Mouse (Mus musculus): ENCODE measurements at regions not wholly inside any gene's neighbourhood (a gene's known extent, or its start where the extent isn't known, plus 50 kb on each side); places are given as distances from the start of the nearest gene placed in this dataset.
A peak's percentile ranks its signal among the peaks of the same experiment; 100 is the strongest.

- H3K4me1 ChIP-seq (ENCODE audit: control insufficient read depth, insufficient read depth, low read length), result no peaks in the 10 kb centered on the region
- no peaks in the 10 kb centered on the region for H3K9me3 ChIP-seq (ENCODE audit: control insufficient read depth, low read depth, low read length)
- H3K4me3 ChIP-seq (ENCODE audit: low read depth, low read length), result no peak overlapping the region
- ATAC-seq (ENCODE audit: insufficient number of reproducible peaks, insufficient read depth, low FRiP score, low read depth), result no peak
- no peak overlapping the region for H3K9ac ChIP-seq (replicated peaks; ENCODE audit: low read depth, low read length)
- H3K27ac ChIP-seq (ENCODE audit: low read length), result no peak overlapping the region
- 89% methylated on average over 5 of the region's 5 CpGs for WGBS
- no peaks in the 10 kb centered on the region for H3K36me3 ChIP-seq (ENCODE audit: control insufficient read depth, insufficient read depth, low read length)
- H3K27me3 ChIP-seq (ENCODE audit: control insufficient read depth, insufficient read depth, low read length), result no peaks in the 10 kb centered on the region
- no peak overlapping the region for H3K4me2 ChIP-seq (replicated peaks; ENCODE audit: low read depth, low read length)
Observed at GRCm38 (mm10) chr3:52717324-52717723, 299.7 kb downstream of the Cog6 start.

DNA sequence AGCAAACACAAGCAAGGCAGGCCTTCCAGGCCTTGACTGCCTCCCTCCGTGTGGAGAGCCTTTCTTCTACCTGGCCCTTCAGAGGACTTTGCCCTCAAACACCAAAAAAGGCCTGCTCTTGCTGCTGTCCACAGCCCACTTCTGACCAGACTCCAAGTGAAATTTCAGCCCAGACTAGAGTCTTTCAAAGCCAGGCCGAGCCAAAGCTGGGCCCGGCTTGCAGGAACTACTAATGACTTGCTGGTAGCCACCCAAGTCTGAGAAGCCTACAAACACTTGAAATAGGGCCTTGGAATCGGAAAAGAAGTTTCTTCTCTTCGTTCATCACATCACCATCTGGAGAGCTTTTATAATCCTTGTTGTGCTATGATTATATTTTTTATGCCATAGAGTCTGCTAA is 304.9 kb downstream of the Cog6 start:
- no peaks in the 10 kb centered on the region for H3K4me1 ChIP-seq (ENCODE audit: control insufficient read depth, insufficient read depth, low read length)
- WGBS, result 92% methylated on average over 5 of the region's 5 CpGs
- H3K4me3 ChIP-seq (ENCODE audit: low read depth, low read length), result no peak overlapping the region
- H3K4me2 ChIP-seq (replicated peaks; ENCODE audit: low read depth, low read length), result no peak overlapping the region
- H3K27ac ChIP-seq (ENCODE audit: low read length), result no peak overlapping the region
- H3K36me3 ChIP-seq (ENCODE audit: control insufficient read depth, insufficient read depth, low read length), result no peaks in the 10 kb centered on the region
- ATAC-seq (ENCODE audit: insufficient number of reproducible peaks, insufficient read depth, low FRiP score, low read depth), result no peak
- no peaks in the 10 kb centered on the region for H3K27me3 ChIP-seq (ENCODE audit: control insufficient read depth, insufficient read depth, low read length)
- no peaks in the 10 kb centered on the region for H3K9me3 ChIP-seq (ENCODE audit: control insufficient read depth, low read depth, low read length)
- H3K9ac ChIP-seq (replicated peaks; ENCODE audit: low read depth, low read length), result no peak overlapping the region

GRCm38 (mm10) chr3:52711133-52711532 is 305.9 kb downstream of the Cog6 start:
- H3K4me3 ChIP-seq (ENCODE audit: low read depth, low read length), result no peak overlapping the region
- H3K27ac ChIP-seq (ENCODE audit: low read length), result no peak overlapping the region
- H3K9ac ChIP-seq (replicated peaks; ENCODE audit: low read depth, low read length), result no peak overlapping the region
- no peaks in the 10 kb centered on the region for H3K36me3 ChIP-seq (ENCODE audit: control insufficient read depth, insufficient read depth, low read length)
- H3K4me1 ChIP-seq (ENCODE audit: control insufficient read depth, insufficient read depth, low read length), result no peaks in the 10 kb centered on the region
- 0 out of 2 replicates have a peak, but pooled peaks have one; percentile 46 for ATAC-seq (ENCODE audit: insufficient number of reproducible peaks, insufficient read depth, low FRiP score, low read depth)
- H3K4me2 ChIP-seq (replicated peaks; ENCODE audit: low read depth, low read length), result no peak overlapping the region
- H3K9me3 ChIP-seq (ENCODE audit: control insufficient read depth, low read depth, low read length), result no peaks in the 10 kb centered on the region
- no peaks in the 10 kb centered on the region for H3K27me3 ChIP-seq (ENCODE audit: control insufficient read depth, insufficient read depth, low read length)
- WGBS, result 56% methylated on average over 9 of the region's 9 CpGs

DNA sequence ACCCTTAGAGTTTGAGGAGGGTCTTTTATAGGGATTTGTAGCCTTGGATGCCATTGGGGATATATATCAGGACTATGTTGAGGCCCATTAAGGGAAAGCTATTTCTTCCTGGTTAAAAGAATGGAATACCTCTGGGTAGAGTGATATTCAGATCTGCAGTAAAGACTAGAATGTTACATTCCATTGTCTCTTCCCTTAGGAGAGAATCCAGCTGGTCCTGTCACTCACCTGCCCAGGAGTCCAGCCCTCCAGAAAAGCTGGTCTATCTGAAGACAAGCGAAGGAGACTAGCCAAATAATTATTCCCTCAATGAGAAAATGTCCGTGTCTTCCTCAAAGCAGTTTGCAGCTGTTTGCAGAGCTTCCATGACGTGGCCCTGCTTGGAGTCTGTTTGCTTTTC is 308.3 kb downstream of the Cog6 start:
- Histone ChIP-seq H3K27ac (ENCODE audit: low read length) (no peak overlapping the region), H3K9ac (replicated peaks; ENCODE audit: low read depth, low read length) (no peak overlapping the region), H3K36me3 (ENCODE audit: control insufficient read depth, insufficient read depth, low read length) (no peaks in the 10 kb centered on the region), H3K27me3 (ENCODE audit: control insufficient read depth, insufficient read depth, low read length) (no peaks in the 10 kb centered on the region), H3K4me3 (ENCODE audit: low read depth, low read length) (no peak overlapping the region), H3K4me2 (replicated peaks; ENCODE audit: low read depth, low read length) (no peak overlapping the region), H3K9me3 (ENCODE audit: control insufficient read depth, low read depth, low read length) (no peaks in the 10 kb centered on the region), H3K4me1 (ENCODE audit: control insufficient read depth, insufficient read depth, low read length) (no peaks in the 10 kb centered on the region)
- 56% methylated on average over 3 of the region's 3 CpGs for WGBS
- ATAC-seq (ENCODE audit: insufficient number of reproducible peaks, insufficient read depth, low FRiP score, low read depth), result no peak

- Histone ChIP-seq H3K36me3 (ENCODE audit: control insufficient read depth, insufficient read depth, low read length) (no peaks in the 10 kb centered on the region), H3K9ac (replicated peaks; ENCODE audit: low read depth, low read length) (no peak overlapping the region), H3K4me2 (replicated peaks; ENCODE audit: low read depth, low read length) (no peak overlapping the region), H3K27me3 (ENCODE audit: control insufficient read depth, insufficient read depth, low read length) (no peaks in the 10 kb centered on the region), H3K9me3 (ENCODE audit: control insufficient read depth, low read depth, low read length) (no peaks in the 10 kb centered on the region), H3K27ac (ENCODE audit: low read length) (no peak overlapping the region), H3K4me3 (ENCODE audit: low read depth, low read length) (no peak overlapping the region), H3K4me1 (ENCODE audit: control insufficient read depth, insufficient read depth, low read length) (no peaks in the 10 kb centered on the region)
- ATAC-seq (ENCODE audit: insufficient number of reproducible peaks, insufficient read depth, low FRiP score, low read depth), result no peak
- WGBS, result 47% methylated on average over 1 of the region's 1 CpGs
Observed at GRCm38 (mm10) chr3:52708301-52708700, 308.7 kb downstream of the Cog6 start.

GRCm38 (mm10) chr3:52706626-52707025 is 310.4 kb downstream of the Cog6 start:
- no peaks in the 10 kb centered on the region for H3K27me3 ChIP-seq (ENCODE audit: control insufficient read depth, insufficient read depth, low read length)
- H3K4me2 ChIP-seq (replicated peaks; ENCODE audit: low read depth, low read length), result no peak overlapping the region
- no peak overlapping the region for H3K4me3 ChIP-seq (ENCODE audit: low read depth, low read length)
- no peaks in the 10 kb centered on the region for H3K9me3 ChIP-seq (ENCODE audit: control insufficient read depth, low read depth, low read length)
- no peaks in the 10 kb centered on the region for H3K36me3 ChIP-seq (ENCODE audit: control insufficient read depth, insufficient read depth, low read length)
- WGBS, result 95% methylated on average over 2 of the region's 2 CpGs
- no peaks in the 10 kb centered on the region for H3K4me1 ChIP-seq (ENCODE audit: control insufficient read depth, insufficient read depth, low read length)
- no peak overlapping the region for H3K9ac ChIP-seq (replicated peaks; ENCODE audit: low read depth, low read length)
- no peak for ATAC-seq (ENCODE audit: insufficient number of reproducible peaks, insufficient read depth, low FRiP score, low read depth)
- H3K27ac ChIP-seq (ENCODE audit: low read length), result no peak overlapping the region

DNA sequence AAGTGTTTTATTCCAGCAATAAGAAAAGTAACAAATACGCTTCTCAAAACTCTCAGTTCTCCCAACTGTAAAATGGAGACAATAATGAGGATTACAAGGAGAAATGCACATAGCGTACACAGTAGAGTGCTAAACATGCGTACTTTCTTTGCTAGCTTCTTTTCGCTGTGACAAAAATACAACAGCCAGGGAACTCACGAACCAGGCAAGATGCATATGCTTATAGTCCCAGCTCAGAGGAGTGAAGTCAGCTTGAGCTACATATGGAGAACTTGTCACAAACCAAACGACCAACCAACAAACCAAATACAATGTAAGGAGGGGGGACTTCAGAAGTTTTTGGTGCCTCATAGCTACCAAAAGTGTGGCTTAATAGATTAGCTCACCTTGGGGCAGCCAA is 313.3 kb downstream of the Cog6 start:
- WGBS, result 90% methylated on average over 6 of the region's 6 CpGs
- Histone ChIP-seq H3K4me3 (ENCODE audit: low read depth, low read length) (no peak overlapping the region), H3K9ac (replicated peaks; ENCODE audit: low read depth, low read length) (no peak overlapping the region), H3K27ac (ENCODE audit: low read length) (no peak overlapping the region), H3K27me3 (ENCODE audit: control insufficient read depth, insufficient read depth, low read length) (no peaks in the 10 kb centered on the region), H3K36me3 (ENCODE audit: control insufficient read depth, insufficient read depth, low read length) (no peaks in the 10 kb centered on the region), H3K4me1 (ENCODE audit: control insufficient read depth, insufficient read depth, low read length) (no peaks in the 10 kb centered on the region), H3K9me3 (ENCODE audit: control insufficient read depth, low read depth, low read length) (no peaks in the 10 kb centered on the region), H3K4me2 (replicated peaks; ENCODE audit: low read depth, low read length) (no peak overlapping the region)
- ATAC-seq (ENCODE audit: insufficient number of reproducible peaks, insufficient read depth, low FRiP score, low read depth), result no peak

- WGBS, result 79% methylated on average over 4 of the region's 4 CpGs
- H3K36me3 ChIP-seq (ENCODE audit: control insufficient read depth, insufficient read depth, low read length), result no peaks in the 10 kb centered on the region
- H3K4me2 ChIP-seq (replicated peaks; ENCODE audit: low read depth, low read length), result no peak overlapping the region
- H3K27ac ChIP-seq (ENCODE audit: low read length), result no peak overlapping the region
- H3K27me3 ChIP-seq (ENCODE audit: control insufficient read depth, insufficient read depth, low read length), result no peaks in the 10 kb centered on the region
- no peak overlapping the region for H3K4me3 ChIP-seq (ENCODE audit: low read depth, low read length)
- H3K9me3 ChIP-seq (ENCODE audit: control insufficient read depth, low read depth, low read length), result peaks cover 3% of the 10 kb centered on the region; the same call in 1 of the 2 replicates
- no peaks in the 10 kb centered on the region for H3K4me1 ChIP-seq (ENCODE audit: control insufficient read depth, insufficient read depth, low read length)
- ATAC-seq (ENCODE audit: insufficient number of reproducible peaks, insufficient read depth, low FRiP score, low read depth), result no peak
- no peak overlapping the region for H3K9ac ChIP-seq (replicated peaks; ENCODE audit: low read depth, low read length)
Observed at GRCm38 (mm10) chr3:52702962-52703361, 314.1 kb downstream of the Cog6 start.

DNA sequence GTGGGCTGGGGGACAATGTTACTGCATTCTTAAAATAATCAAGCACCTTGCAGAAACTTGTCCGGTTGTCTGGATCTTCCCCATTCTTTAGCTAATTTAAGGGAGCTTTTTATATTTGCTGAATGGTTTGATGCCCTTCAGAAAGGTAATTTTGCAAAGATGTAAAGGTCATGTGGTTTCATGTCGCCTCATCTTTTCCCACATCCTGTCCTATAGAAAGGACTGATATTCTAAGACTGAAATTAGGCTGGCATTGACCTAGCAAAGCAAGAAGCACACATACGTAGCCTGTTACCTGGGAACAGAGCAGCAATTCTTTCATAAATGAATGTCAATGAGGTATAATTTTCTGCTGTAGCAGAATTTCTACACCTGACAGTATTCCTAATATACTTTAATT is 315.4 kb downstream of the Cog6 start:
- no peak for ATAC-seq (ENCODE audit: insufficient number of reproducible peaks, insufficient read depth, low FRiP score, low read depth)
- WGBS, result 81% methylated on average over 3 of the region's 3 CpGs
- H3K9ac ChIP-seq (replicated peaks; ENCODE audit: low read depth, low read length), result no peak overlapping the region

More for the DNA sequence above, 315.4 kb downstream of the Cog6 start:
- no peaks in the 10 kb centered on the region for H3K36me3 ChIP-seq (ENCODE audit: control insufficient read depth, insufficient read depth, low read length)
- H3K4me1 ChIP-seq (ENCODE audit: control insufficient read depth, insufficient read depth, low read length), result no peaks in the 10 kb centered on the region
- H3K27ac ChIP-seq (ENCODE audit: low read length), result no peak overlapping the region
- peaks cover 6% of the 10 kb centered on the region; the same call in 1 of the 2 replicates for H3K9me3 ChIP-seq (ENCODE audit: control insufficient read depth, low read depth, low read length)
- no peaks in the 10 kb centered on the region for H3K27me3 ChIP-seq (ENCODE audit: control insufficient read depth, insufficient read depth, low read length)
- H3K4me2 ChIP-seq (replicated peaks; ENCODE audit: low read depth, low read length), result no peak overlapping the region
- H3K4me3 ChIP-seq (ENCODE audit: low read depth, low read length), result no peak overlapping the region

Data from stomach, embryonic 14.5 days (tissue).